Mouse (Mus musculus) embryo, embryonic 11 days (tissue): Measurements from ENCODE around the gene Tnnt3.

ENCODE experiments used
- DNase-seq: peaks from one replicate; pipeline ENCODE4 v3.0.0-alpha.2; 2015

Tnnt3 gene

GRCm38 (mm10) chr7:142510021-142510777, 11.6 kb downstream of the Tnnt3 start:
- peak; percentile 81 for DNase-seq

GRCm38 (mm10) chr7:142514048-142514447, 15.4 kb downstream of the Tnnt3 start:
- no peak for DNase-seq

GRCm38 (mm10) chr7:142516221-142516978, 17.8 kb downstream of the Tnnt3 start:
- peak; percentile 74 for DNase-seq

GRCm38 (mm10) chr7:142517531-142517930, 18.9 kb downstream of the Tnnt3 start:
- DNase-seq: no peak

GRCm38 (mm10) chr7:142520331-142520730, 21.7 kb downstream of the Tnnt3 start:
- DNase-seq: no peak

- peak; percentile 73 for DNase-seq
Observed at GRCm38 (mm10) chr7:142522352-142522751, 23.7 kb downstream of the Tnnt3 start.

GRCm38 (mm10) chr7:142523200-142523990, 24.8 kb downstream of the Tnnt3 start:
- peak; percentile 61 for DNase-seq

- peak; percentile 72 for DNase-seq
Observed at GRCm38 (mm10) chr7:142525342-142526178, 26.9 kb downstream of the Tnnt3 start.

GRCm38 (mm10) chr7:142529350-142529749, 30.7 kb downstream of the Tnnt3 start:
- peak; percentile 7 for DNase-seq

GRCm38 (mm10) chr7:142531973-142532521, 33.4 kb downstream of the Tnnt3 start:
- peak; percentile 8 for DNase-seq

- DNase-seq: no peak
Observed at GRCm38 (mm10) chr7:142532671-142533058, 34.0 kb downstream of the Tnnt3 start, which contains the start of gene Mrpl23. TSS of gene Mrpl23 (plus strand) at chr7:142532686.

GRCm38 (mm10) chr7:142533059-142533855, 34.6 kb downstream of the Tnnt3 start:
- peak; percentile 92 for DNase-seq

- DNase-seq: no peak
Observed at GRCm38 (mm10) chr7:142535116-142535515, 36.5 kb downstream of the Tnnt3 start.

- no peak for DNase-seq
Observed at GRCm38 (mm10) chr7:142535832-142536231, 37.2 kb downstream of the Tnnt3 start.

GRCm38 (mm10) chr7:142537181-142537580, 38.5 kb downstream of the Tnnt3 start:
- DNase-seq: no peak

GRCm38 (mm10) chr7:142537879-142538278, 39.2 kb downstream of the Tnnt3 start:
- DNase-seq: peak; percentile 92

- DNase-seq: no peak
Observed at GRCm38 (mm10) chr7:142538291-142538690, 39.7 kb downstream of the Tnnt3 start.

- no peak for DNase-seq
Observed at GRCm38 (mm10) chr7:142538766-142539165, 40.1 kb downstream of the Tnnt3 start.

- DNase-seq: no peak
Observed at GRCm38 (mm10) chr7:142539828-142540227, 41.2 kb downstream of the Tnnt3 start.

GRCm38 (mm10) chr7:142542771-142543303, 44.2 kb downstream of the Tnnt3 start:
- DNase-seq: peak; percentile 85

- DNase-seq: no peak
Observed at GRCm38 (mm10) chr7:142545967-142546366, 47.3 kb downstream of the Tnnt3 start.
